Mouse (Mus musculus): ENCODE results near the gene Diras2.
"Not testable (repeated sequence)": the region's sequence is repeated elsewhere in the genome, so short reads cannot be mapped to it uniquely, and the experiment has no call there.

Gene Diras2

DNA sequence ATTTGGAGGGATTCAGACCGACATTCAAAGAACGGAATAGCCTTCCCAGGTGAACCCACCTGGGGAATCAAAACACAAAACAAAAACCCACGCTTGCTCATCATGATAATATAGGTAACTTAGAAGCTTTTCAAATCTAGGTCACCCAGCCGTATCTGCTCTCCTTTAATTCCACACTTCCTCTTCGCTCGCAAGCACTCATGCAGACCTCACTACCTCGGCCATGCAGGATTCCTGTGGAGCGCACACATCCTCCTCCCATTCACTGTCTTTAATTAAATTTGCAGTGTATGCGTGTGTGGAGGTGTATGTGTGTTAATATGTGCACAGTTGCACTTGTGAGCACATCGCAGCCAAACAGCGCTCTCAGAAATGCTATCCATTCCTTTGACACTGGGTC lies 6.8 kb downstream of the Diras2 start:
- CTCF ChIA-PET: no interaction called here

GRCm38 (mm10) chr13:52521176-52521575 lies 9.9 kb downstream of the Diras2 start:
- CTCF ChIA-PET: no interaction called here

DNA sequence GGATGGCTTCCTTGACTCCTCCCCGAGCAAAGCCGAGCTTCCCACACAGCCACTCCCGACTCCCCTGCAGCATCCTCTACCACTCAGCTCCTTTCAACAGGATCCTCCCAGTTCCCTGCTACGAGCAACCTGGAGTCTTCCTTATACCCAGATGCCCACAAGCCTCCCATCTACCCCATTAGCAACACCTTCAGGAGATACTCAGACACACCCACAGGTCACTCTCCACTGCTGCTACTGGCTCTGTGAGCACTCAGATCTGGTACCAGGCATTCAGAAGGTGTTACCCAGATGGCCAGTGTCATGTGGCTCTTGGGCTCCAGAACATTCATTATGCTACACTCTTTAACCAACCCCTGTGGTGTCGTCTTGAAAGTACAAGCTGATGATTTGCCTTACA lies 11.7 kb downstream of the Diras2 start:
- CTCF ChIA-PET: no interaction called here

GRCm38 (mm10) chr13:52518377-52518776 lies 12.7 kb downstream of the Diras2 start:
- CTCF ChIA-PET: no interaction called here

- CTCF ChIA-PET: interaction anchor here (0.6 kb wide), 1 partner anchor 1323 kb away, joined by 4 read pairs; no protein-coding TSS in a partner anchor
Observed at GRCm38 (mm10) chr13:52517021-52517420, 14.1 kb downstream of the Diras2 start.

DNA sequence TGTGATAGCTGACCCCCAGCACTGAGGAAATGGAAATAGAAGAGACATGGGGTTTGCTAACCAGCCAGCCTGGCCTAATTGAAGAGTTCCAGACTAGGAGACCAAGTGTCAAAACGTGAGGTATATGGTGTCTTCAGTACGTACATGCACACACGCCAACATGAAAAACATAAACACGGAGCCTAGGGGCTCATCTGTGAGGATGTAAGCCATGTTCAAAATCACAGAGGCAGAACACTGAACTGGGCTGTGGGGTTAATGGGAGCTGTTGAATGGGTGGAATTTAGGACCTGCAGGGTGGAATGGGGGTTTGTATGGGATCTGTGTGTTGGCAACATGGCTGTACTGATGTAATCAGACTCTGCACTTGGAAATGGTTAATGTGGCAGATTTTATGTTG lies 14.5 kb downstream of the Diras2 start:
- CTCF ChIA-PET: interaction anchor here (0.6 to 0.7 kb wide), 3 partner anchors 190 to 1530 kb away, joined by 3 to 8 read pairs (median 4); no protein-coding TSS in a partner anchor

DNA sequence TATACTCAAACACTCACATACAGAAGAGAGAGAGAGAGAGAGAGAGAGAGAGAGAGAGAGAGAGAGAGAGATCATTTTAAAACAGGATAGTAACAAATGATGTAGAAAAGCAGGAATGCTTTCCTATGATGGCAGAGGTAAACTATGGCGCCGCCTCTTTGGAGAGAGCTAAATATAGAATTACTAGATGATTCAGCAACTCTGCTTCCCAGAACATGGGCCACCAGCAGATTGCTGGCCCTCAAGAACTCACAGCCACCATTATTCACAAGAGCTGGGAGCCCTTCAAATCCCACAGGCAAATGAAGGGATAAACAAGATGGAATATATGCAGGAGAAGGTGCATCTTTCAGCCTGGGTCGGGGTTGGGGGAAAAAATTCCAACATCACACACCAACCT lies 15.0 kb downstream of the Diras2 start:
- CTCF ChIA-PET: interaction anchor here (0.6 to 0.7 kb wide), 2 partner anchors 190 to 1530 kb away, joined by 3 to 8 read pairs; no protein-coding TSS in a partner anchor

GRCm38 (mm10) chr13:52513554-52513953 lies 17.5 kb downstream of the Diras2 start:
- CTCF ChIA-PET: no interaction called here

GRCm38 (mm10) chr13:52512356-52512755 lies 18.7 kb downstream of the Diras2 start:
- CTCF ChIA-PET: interaction anchor here (0.6 kb wide), 1 partner anchor 122 kb away, joined by 7 read pairs; no protein-coding TSS in a partner anchor

GRCm38 (mm10) chr13:52510172-52510880 lies 20.8 kb downstream of the Diras2 start:
- CTCF ChIA-PET: interaction anchor here (0.6 kb wide), 1 partner anchor 1155 kb away, joined by 3 read pairs; no protein-coding TSS in a partner anchor

DNA sequence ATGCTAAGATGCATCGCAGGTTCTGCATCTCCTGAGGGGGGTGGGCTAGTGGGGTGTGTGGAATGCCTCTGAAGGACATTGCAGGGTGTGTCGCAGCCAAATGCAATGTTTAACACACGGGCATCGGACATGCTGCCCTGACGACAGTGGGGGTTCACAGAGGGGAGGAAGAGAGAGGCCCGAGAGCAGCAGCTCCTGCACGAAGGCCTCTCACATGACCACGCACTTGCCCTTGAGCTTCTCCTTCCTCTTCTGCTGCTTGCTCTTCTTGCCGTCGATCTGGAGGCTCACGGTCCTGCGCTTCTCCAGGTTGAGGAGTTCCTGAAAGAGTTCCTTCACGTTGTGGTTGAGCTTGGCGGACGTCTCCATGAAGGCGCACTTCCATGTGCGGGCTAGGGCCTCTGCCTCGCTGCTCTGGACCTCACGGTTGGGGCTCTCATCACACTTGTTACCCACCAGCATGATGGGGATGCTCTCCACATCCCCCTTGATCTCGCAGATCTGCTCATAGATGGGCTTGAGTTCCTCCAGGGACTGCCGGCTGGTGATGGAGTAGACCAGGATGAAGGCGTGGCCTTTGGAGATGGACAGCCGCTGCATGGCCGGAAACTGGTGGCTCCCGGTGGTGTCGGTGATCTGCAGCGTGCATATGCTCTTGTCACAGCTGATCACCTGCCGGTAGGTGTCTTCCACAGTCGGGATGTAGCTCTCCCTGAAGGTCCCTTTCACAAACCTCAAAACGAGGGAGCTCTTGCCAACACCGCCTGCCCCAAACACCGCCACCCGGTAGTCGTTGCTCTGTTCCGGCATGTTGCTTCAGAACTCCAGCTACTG lies 23.4 kb downstream of the Diras2 start:
- CTCF ChIA-PET: interaction anchor here (0.6 kb wide), 1 partner anchor 454 kb away, joined by 3 read pairs; no protein-coding TSS in a partner anchor

GRCm38 (mm10) chr13:52506822-52507221 lies 24.3 kb downstream of the Diras2 start:
- CTCF ChIA-PET: not testable (repeated sequence)

DNA sequence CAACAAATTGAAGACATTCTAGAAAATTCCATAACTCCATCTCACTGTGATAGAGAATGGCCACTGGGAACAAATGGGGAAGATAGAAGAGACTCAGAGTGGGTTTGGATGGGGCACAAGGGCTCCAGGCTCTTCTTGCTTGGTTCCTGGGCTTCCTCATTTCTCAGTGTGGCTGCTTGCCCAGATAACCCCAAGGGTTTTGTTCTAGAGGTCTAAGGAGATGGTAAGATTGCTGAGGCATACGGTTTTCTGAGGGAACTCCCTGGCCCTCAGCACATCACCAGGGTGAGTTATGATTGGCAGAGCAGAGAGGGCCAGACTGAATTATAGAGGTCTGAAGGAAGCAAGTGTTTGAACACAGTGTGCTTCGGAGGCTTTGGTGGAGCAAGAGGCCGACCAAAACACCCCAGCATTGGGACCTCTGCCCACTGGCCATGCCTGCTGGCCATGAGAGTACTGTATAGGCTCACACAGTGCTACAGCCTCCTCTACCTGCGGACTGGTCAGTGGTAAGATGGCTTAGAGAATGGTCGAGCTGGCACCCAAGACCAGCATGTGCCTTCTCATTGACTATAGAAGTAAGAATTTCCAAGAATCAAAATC lies 25.3 kb downstream of the Diras2 start:
- CTCF ChIA-PET: interaction anchor here (0.6 kb wide), 1 partner anchor 1360 kb away, joined by 4 read pairs; no protein-coding TSS in a partner anchor

DNA sequence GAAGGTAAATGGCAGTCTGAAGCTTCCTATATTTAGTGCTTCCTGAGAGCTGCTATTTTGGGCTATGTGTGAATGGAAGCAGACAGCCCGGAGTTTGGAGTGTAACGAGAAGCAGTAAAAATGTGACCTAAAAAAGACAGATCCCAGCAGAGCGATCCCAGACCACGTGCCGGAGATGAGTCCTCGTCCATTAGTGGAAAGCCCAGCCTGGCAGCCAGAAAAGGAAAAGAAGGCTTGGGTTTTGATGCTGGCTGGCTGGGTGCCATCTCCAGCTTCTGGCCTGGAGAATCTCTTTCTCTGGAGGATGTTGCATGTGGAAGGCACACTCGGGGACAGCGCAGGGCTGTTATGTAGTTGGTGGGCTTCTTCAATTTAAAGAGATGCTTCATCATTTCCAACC lies 29.4 kb downstream of the Diras2 start:
- CTCF ChIA-PET: no interaction called here

GRCm38 (mm10) chr13:52497029-52497550 lies 34.0 kb downstream of the Diras2 start:
- CTCF ChIA-PET: no interaction called here

DNA sequence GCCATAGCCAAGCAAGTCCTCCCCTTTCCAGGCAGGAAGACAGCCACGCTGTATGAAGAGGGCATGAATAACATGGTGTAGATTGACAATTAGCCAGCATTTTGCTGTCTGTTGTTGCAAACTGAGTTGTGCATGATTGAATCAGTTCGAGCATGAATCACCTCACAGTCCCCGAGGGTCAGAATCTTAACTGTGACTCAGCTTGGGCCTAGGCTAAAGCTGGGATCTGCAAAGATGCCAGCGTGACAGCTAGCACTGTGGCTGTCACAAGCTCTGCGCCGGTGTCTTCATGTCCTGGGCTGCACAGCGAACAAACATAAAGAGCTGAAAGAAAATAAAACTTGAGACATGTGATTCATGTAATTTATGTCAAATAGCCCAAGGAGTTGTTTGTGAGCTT lies 42.3 kb downstream of the Diras2 start:
- CTCF ChIA-PET: no interaction called here

- CTCF ChIA-PET: no interaction called here
Observed at GRCm38 (mm10) chr13:52484064-52484463, 47.0 kb downstream of the Diras2 start.

DNA sequence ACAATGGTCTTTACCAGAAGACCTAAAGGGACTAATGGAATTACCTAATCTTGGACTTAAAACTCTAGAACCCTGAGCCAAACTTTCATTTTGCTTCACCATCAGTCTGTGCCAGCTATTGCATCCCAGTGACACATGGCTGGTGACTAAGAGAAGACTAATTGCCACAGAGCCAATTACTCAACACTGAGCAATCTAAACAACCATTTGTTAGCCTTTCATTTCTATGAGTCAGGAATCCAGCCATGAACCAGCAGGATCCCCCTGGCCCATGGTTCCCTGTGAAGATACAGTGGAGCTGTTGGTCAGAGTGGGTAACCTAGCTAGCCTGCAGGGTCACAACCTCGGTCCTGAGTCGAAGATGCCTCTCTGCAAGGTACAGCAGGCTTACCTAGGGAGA lies 49.3 kb downstream of the Diras2 start:
- CTCF ChIA-PET: no interaction called here

GRCm38 (mm10) chr13:52479146-52479545 lies 51.9 kb downstream of the Diras2 start:
- CTCF ChIA-PET: no interaction called here

DNA sequence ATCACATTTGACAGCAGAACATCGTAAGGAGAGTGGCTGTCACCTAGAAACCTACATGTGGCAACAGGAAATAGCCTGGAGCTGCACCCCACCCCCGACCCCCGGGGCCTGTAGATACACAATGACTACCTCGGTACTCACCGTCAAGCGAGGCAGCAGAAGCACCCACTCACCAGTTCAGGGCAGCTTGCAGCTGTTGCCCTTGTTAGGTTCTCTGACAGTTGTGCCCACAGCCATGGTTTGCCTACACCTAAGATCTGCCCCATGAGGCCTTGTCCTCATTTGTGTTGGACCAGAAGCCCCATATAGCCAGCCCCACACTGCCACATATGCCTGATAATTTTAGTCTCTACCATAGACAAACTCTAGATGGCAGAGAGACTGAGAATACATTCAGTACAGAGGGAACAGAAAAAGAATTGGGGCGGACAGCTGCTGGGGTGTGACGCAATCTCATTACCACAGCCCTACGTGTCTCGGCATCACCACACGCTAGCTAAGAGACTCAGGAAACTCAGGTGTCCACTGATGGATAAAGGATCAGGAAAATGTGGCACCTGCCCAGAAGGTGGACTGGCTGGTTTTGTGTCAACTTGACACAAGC lies 54.0 kb downstream of the Diras2 start:
- CTCF ChIA-PET: interaction anchor here (0.9 kb wide), 1 partner anchor 202 kb away, joined by 3 read pairs; no protein-coding TSS in a partner anchor

GRCm38 (mm10) chr13:52476222-52476621 lies 54.9 kb downstream of the Diras2 start:
- CTCF ChIA-PET: interaction anchor here (0.7 kb wide), 1 partner anchor 66 kb away, joined by 4 read pairs; no protein-coding TSS in a partner anchor
